Mouse (Mus musculus): ENCODE measurements around the gene Gm49393. TPM values are rescaled to one million over a fixed set of nuclear protein-coding genes. Genes with fewer than 3 reads are reported as not detected.

Gene Gm49393
- not detected for polyA plus RNA-seq (2017; shearing (Covaris generic))

GRCm38 (mm10) chr13:60935490-60935889 lies at the start of gene Gm49393:
Gene Gm49393, minus strand, starts transcription at chr13:60935590.

GRCm38 (mm10) chr13:60941884-60942283 lies 6.5 kb upstream of the Gm49393 start, which contains the start of gene Tpbpa:
Gene Tpbpa, minus strand, starts transcription at chr13:60941984.

DNA sequence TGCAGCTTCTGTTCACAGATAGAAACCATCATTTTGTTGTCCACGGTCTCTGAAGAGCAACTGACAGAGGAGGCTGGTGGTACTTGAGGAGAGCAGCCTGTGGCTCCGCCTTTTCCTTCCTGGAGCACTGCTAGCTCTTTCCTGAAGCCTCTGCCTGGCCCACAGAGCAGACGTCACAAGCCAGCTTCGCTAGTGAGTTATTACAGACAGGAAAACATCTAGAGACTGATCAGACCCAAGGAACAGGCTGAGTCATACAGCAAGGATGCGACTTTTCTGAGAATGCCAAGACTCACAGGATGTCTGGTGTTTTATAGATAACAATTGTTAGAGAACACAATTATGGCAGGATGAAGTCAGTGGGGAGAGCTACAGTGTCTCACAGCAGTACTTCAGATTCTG lies 1.1 kb upstream of the Gm49393 start, which contains the start of the genes Gm49391 and Ctla2a:
Gm49391 (minus strand) TSS at position 72 of the 402 bp plus-strand sequence.
Ctla2a (minus strand) TSS at position 126 of the 402 bp plus-strand sequence.

GRCm38 (mm10) chr13:60904780-60905179 lies 30.6 kb downstream of the Gm49393 start, which contains the start of gene Tpbpb:
Gene Tpbpb, minus strand, starts transcription at chr13:60904880.

DNA sequence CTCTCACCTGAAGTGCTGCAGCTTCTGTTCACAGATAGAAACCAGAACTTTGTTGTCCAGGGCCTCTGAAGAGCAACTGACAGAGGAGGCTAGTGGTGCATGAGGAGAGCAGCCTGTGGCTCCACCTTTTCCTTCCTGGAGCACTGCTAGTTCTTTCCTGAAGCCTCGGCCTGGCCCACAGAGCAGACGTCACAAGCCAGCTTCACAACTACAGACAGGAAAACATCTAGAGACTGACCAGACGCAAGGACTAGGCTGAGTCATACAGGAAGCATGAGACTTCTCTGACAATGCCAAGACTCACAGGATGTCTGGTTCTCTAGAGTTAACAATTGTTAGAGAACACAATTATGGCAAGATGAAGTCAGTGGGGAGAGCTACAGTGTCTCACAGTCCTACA lies 38.1 kb downstream of the Gm49393 start, which contains the start of gene Ctla2b:
Ctla2b (minus strand) TSS at position 120 of the 400 bp plus-strand sequence.

GRCm38 (mm10) chr13:60896794-60897193 lies 38.6 kb downstream of the Gm49393 start, which contains the start of gene Gm49392:
Gene Gm49392, minus strand, starts transcription at chr13:60896894.

DNA sequence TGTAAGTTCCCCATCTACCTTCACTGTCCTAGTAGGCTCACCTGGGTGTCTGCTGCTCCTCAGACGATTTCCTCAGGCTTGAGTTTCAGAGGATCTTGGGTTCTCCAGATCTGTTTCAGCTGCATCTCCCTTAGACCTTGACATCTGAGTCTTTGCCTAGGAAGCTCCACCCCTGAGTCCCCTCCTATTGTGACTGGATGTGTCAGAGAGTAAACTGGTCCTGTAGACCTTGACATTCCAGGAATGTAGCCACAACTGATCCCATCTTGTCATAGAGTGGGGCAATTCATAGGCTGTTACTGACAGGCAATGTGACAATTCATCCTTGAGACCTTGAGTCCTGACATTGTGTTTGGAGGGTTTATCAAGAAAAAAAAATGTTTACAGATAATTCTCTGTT lies 71.1 kb downstream of the Gm49393 start, which contains the start of gene 4930486L24Rik:
4930486L24Rik (minus strand) TSS at position 195 of the 400 bp plus-strand sequence.

Other genes starting within 250 kb of the Gm49393 start
- not detected for gene BC051665, start 149.2 kb downstream of the Gm49393 start, polyA plus RNA-seq (2017; shearing (Covaris generic))
- not detected for gene Ctsll3, start 132.7 kb downstream of the Gm49393 start, polyA plus RNA-seq (2017; shearing (Covaris generic))
- gene 4930486L24Rik, start 71.1 kb downstream of the Gm49393 start, polyA plus RNA-seq (2017; shearing (Covaris generic)), result 2.0 TPM
- gene Gm49392, start 38.7 kb downstream of the Gm49393 start, polyA plus RNA-seq (2017; shearing (Covaris generic)), result not detected
- 8.4 TPM for gene Ctla2b, start 38.1 kb downstream of the Gm49393 start, polyA plus RNA-seq (2017; shearing (Covaris generic))
- gene Tpbpb, start 30.7 kb downstream of the Gm49393 start, polyA plus RNA-seq (2017; shearing (Covaris generic)), result not detected
- gene Gm49391, start 981 bp upstream of the Gm49393 start, polyA plus RNA-seq (2017; shearing (Covaris generic)), result not detected
- gene Ctla2a, start 1.0 kb upstream of the Gm49393 start, polyA plus RNA-seq (2017; shearing (Covaris generic)), result 39.0 TPM
- gene Tpbpa, start 6.4 kb upstream of the Gm49393 start, polyA plus RNA-seq (2017; shearing (Covaris generic)), result not detected
- not detected for gene Ctsj, start 70.4 kb upstream of the Gm49393 start, polyA plus RNA-seq (2017; shearing (Covaris generic))
- gene Ctsq, start 105.0 kb upstream of the Gm49393 start, polyA plus RNA-seq (2017; shearing (Covaris generic)), result not detected
- not detected for gene Ctsr, start 228.7 kb upstream of the Gm49393 start, polyA plus RNA-seq (2017; shearing (Covaris generic))